Mouse (Mus musculus) spleen, postnatal 4 days (tissue): ENCODE data around the gene Pkig.

Experiments
- DNase-seq, 2 experiments: peaks; one replicate each; pipeline ENCODE4 v3.0.0; 2022; ENCODE audit warnings: low spot score in 2 of 2

The Pkig gene

GRCm38 (mm10) chr2:163710606-163711159 lies 52.5 kb downstream of the Pkig start:
- DNase-seq = no peak

- DNase-seq = no peak
Observed at GRCm38 (mm10) chr2:163711368-163711868, 53.2 kb downstream of the Pkig start.

GRCm38 (mm10) chr2:163712473-163712872 lies 54.3 kb downstream of the Pkig start:
- DNase-seq = no peak

- DNase-seq = no peak
Observed at GRCm38 (mm10) chr2:163712874-163713273, 54.7 kb downstream of the Pkig start.

GRCm38 (mm10) chr2:163713340-163713739 lies 55.2 kb downstream of the Pkig start:
- no peak for DNase-seq

- no peak for DNase-seq
Observed at GRCm38 (mm10) chr2:163716448-163716847, 58.3 kb downstream of the Pkig start.

- no peak for DNase-seq
Observed at GRCm38 (mm10) chr2:163716853-163717252, 58.7 kb downstream of the Pkig start.

- DNase-seq = no peak
Observed at GRCm38 (mm10) chr2:163718526-163718925, 60.3 kb downstream of the Pkig start.

- peak; percentile 80 to 92 for DNase-seq
Observed at GRCm38 (mm10) chr2:163718951-163719603, 60.9 kb downstream of the Pkig start.

GRCm38 (mm10) chr2:163719616-163720015 lies 61.4 kb downstream of the Pkig start:
- no peak for DNase-seq

GRCm38 (mm10) chr2:163722550-163722949 lies 64.4 kb downstream of the Pkig start:
- DNase-seq = no peak

- DNase-seq = no peak
Observed at GRCm38 (mm10) chr2:163726766-163727393, 68.7 kb downstream of the Pkig start.

GRCm38 (mm10) chr2:163728300-163728699 lies 70.1 kb downstream of the Pkig start:
- DNase-seq = no peak

GRCm38 (mm10) chr2:163732021-163732420 lies 73.8 kb downstream of the Pkig start:
- DNase-seq = no peak

GRCm38 (mm10) chr2:163735163-163735562 lies 77.0 kb downstream of the Pkig start:
- no peak for DNase-seq

GRCm38 (mm10) chr2:163735980-163736379 lies 77.8 kb downstream of the Pkig start:
- DNase-seq = no peak

GRCm38 (mm10) chr2:163742656-163743055 lies 84.5 kb downstream of the Pkig start:
- no peak for DNase-seq

GRCm38 (mm10) chr2:163743357-163743756 lies 85.2 kb downstream of the Pkig start:
- no peak for DNase-seq

GRCm38 (mm10) chr2:163744801-163745570 lies 86.8 kb downstream of the Pkig start:
- DNase-seq = no peak

GRCm38 (mm10) chr2:163749647-163750611 lies 91.7 kb downstream of the Pkig start, which contains the start of gene Ada:
Ada (minus strand) TSS chr2:163750239.
- DNase-seq = peak; percentile 61 to 83

GRCm38 (mm10) chr2:163754228-163754627 lies 96.0 kb downstream of the Pkig start:
- no peak for DNase-seq
